Mouse (Mus musculus) adrenal gland (tissue): ENCODE data around the gene Gpr61.

Experiments used
- intact Hi-C: fragments of 180-260 bp; cut with DNase I; formaldehyde crosslinking; loops from one replicate; pipeline ENCODE4 v1.15.1; 2025

Gpr61 gene

DNA sequence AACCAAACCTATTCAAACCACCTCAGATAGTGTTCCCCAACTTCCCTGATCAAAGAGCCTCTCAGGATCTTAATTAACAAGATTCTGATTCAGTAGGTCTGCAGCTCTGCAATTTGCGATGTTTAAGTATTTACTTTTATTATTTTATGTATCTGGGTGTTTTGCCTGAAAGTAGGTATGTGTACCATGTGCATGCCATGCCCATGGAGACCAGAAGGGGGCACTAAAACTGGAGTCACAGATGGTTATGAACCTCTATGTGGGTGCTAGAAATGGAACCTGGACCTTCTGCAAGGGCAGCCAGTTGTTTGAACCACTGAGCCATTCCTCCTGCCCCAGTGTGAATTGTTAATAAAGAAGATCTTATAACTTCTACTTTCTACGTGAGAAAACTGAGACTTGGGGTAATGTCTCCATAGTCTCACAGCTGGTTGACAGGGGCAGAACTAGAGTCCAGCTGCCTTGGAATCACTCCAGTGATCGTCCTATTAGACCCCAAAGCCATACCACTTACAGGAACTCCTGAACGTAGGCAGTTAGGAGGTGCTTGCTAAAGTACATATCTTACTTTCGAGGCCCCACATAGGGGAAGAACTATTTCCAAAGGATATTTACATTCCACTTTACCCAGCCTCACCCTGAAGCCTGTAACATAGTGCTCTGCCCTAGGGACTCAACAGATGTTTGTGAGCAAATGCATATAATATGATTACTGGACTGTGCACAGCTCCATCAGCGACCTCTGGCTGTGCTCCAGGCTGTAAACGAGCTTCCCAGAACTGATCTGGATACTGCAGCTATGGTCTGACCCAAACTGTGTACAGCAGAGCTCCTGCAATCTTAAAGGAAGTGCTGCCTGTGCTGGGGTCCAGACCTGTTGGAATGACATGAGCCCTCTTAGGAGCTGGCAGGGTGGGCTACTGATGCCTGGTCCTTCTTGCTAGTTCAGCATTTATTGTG lies 24.4 kb upstream of the Gpr61 start:
- intact Hi-C loops, result no loop called here

DNA sequence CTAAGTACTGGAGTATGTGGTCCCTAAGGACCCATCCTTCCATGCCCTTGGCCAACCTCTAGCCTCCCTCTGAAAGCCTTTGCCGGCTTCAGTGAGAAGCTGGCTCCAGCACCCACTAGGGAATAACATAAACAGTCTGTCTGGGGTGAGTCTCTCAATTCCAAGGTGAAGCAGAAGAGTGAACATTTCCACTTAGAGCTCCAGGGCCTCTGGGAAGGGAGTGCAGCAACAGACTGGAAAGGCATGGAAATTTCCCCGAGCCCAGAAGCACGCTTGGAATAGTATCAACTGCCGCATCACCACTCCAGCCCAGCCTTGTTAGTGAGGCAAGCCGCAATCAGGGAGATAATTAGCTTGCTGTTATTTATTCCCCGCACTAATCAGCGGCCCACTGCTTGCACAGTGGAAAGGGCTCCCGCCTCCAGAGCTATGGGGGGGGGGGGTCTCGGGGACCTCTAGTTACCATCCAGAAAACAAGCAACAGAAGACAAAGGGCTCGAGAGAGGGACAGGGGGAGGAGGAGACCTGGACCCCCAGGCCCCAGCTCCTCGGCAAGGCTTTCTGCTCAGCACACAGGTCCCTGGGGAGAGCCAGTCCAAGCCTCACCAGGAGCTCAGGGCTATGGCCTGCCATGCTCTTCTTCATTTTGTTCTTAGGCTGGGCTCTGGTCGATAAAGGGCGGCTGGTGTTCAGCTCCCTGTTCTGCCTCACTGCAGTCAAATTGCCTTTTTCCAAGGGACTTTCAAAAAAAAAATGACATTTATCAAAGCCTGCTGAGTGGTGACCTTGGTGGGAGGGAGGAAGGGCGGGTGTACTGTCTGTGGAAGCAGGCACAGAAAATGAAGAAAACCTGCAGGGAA lies 20.2 kb upstream of the Gpr61 start:
- intact Hi-C loops, result no loop called here

DNA sequence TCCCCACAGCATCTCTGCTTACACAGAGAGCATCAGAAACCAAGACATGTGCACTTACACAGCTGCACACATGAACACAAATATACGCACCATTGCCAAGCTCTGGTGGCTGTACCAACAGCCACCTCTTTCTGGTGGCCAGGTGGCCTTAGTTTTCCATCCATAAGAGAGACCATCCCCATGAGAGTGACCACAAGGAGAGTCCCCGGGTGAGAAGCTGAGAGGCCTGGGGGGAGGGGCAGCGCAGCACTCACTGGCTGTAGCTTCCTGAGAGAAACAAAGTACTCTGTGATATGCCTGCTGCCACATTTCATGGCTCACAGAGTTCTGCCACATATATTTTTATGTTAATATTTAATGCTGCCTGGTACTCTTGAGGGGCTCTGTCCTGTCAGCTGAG lies 14.5 kb upstream of the Gpr61 start:
- intact Hi-C loops, result loop anchor here (10.0 kb wide), 2 partner anchors 86 to 216 kb away; partner anchors contain the start of genes Psma5 and Psrc1

DNA sequence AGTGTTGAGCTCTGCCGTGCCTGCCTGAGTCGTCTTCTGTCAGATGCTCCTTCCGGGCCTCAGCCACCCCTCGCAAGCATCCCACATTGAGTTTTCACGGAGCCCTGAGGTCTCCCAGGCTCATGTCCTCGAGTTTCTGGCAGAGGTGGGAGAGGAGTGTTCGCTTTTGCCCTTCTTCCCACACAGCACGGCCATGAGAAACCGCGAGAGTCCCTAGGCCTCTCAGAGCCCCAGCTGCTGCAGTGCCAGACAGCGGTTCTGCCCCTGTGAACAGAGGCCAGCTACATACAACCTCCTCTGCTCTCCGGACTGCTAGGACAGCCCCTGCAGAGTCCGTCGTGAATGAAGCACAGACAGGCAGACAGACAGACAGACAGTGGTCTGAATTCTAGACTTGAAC lies 12.8 kb upstream of the Gpr61 start:
- intact Hi-C loops, result loop anchor here (10.0 kb wide), 2 partner anchors 87 to 217 kb away; partner anchors contain the start of genes Psma5 and Psrc1

DNA sequence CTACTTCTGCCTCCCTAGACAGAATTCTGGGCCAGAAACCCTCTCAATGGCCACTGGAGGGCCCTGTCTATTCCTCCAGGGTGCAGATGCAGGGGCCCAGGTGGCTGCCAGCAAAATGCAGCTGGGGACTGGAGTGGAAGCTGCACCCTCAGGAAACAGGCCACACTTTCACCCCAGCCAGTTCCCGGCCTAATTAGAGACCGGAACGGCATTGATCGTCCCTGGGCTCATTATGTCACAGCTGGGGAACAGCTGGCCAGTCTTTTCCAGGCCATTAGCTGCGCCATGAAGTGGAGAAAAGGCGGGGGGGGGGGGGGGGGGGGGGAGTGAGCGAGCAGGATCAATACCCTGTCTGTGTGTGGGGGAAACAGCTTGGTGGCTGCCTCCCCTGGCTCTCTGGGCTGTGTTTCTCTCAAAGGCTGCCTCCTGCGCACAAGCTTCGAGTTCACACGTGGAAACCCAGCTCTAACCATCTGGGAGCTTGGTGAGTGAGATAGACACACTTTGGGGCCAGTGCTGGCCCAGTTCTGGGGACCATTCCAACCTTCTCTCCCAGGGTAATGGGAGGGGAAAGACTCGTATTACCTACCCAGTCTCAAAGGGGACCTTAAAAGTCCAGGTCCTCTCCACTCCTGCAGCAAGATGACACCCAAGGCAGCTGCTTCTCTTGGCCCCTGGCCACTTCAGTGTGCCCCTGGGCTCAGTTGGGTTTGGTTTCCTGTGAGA lies 12.0 kb upstream of the Gpr61 start:
- intact Hi-C loops, result loop anchor here (10.0 kb wide), 2 partner anchors 88 to 218 kb away; partner anchors contain the start of genes Psma5 and Psrc1

DNA sequence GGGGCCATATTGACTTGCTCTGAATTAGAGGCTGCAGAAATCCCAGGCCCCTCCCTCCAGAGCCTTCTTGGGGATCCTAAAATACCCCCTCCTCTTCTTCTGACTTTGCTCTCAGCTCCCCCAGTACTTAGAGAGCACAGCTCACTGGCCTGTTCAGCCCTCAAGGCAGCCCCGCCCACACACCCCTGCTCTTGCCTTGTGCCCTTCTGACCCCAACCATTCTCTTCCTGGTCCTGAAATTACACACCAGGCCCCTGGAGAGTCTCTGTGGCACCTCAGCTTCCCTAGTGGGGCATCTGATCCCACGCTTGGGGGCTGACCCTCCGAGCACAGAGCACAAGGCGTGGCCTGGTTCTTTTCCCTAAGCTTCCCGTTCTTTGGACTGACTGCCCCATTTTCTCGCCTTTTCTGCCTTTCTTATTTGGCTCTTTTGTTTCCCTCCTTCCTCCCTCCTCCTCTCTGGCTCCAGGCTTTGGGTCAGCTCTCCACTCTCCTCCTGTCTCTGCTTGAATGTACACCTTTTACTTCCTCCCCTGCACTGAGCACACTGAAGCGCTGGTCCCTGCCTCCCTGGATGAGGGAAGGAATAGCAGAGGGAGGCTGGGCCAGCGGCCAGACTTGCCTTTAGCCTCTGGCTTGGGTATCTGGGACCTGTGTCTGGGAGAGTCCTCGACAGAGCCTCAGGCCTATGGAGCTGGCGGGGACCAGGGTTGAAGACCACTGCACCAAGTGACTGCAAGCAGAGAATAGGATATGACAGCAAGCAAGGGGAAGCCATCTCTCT lies 11.0 kb upstream of the Gpr61 start:
- intact Hi-C loops, result loop anchor here (2.0 to 10.0 kb wide), 3 partner anchors 39 to 219 kb away; partner anchors contain the start of genes Psma5 and Psrc1

DNA sequence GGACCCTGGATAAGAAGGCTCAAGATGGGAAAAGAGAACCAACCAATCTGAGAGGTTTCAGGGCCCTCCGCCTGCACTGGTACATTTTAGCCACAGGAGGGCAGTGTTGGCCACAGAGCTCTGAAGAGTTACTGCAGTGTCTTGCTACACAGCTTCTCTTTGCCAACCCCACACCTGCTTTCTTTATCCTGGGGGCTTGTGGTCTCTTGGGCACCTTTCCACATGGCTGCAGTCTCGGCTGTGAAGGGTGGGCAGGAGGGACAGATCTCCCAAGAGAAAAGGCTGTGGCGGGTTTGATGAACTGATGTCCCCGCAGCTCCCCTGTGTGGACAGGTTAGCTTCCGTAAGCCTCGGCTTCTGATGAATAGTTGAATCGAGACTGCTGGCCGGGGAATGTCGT lies 10.1 kb upstream of the Gpr61 start:
- intact Hi-C loops, result loop anchor here (2.0 to 10.0 kb wide), 3 partner anchors 40 to 220 kb away; partner anchors contain the start of genes Psma5 and Psrc1

DNA sequence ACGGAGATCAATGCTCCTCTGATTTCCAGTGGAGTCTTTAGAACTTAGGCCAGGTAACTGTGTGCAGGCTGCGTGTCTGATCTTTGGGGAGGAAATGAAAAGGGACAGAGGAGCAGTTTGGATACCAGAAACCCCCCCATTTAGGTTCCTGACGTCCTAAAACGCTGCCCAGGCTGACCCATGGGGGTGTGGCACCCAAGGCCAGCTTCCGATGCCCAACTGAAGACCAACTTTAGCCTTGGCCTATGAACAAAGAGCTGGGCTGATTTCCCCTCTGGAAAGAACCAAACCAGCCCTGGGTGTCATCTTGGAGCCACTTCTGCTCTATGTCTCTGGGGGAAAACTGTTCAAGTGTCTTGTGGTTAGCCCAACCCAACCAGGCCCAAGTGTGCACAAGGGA lies 9.4 kb upstream of the Gpr61 start:
- intact Hi-C loops, result loop anchor here (2.0 to 10.0 kb wide), 3 partner anchors 41 to 221 kb away; partner anchors contain the start of genes Psma5 and Psrc1

DNA sequence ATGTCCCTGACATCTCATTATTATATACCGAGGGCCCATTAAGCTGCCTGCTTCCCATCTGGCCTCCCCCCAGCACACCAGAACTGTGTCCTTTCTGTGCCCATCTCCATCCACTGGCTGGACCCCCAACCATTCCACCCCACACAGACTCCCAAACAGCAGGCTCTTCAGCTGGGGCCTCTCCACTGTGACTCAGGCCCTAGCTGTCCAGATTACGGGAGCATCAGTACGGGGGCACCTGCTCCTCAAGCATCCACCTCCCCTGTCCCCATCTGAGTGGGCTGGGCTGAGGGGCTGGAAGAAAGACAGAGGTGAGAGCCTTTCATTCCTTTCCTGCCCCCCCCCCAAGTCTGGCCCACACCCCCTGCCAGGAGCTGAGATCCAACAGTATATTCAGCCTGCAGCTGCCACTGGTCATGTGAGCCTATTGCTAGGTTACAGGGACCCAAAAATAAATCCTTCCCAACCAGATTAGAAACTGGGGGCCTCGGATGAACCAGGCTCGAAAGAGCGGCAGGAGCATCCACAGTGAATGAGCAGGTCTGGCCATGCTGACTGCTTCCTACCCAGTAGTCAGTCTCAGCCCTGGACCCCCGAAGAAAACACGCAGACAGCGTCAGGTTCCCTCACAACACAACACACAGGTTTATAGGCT lies 3.8 kb upstream of the Gpr61 start:
- intact Hi-C loops, result no loop called here

DNA sequence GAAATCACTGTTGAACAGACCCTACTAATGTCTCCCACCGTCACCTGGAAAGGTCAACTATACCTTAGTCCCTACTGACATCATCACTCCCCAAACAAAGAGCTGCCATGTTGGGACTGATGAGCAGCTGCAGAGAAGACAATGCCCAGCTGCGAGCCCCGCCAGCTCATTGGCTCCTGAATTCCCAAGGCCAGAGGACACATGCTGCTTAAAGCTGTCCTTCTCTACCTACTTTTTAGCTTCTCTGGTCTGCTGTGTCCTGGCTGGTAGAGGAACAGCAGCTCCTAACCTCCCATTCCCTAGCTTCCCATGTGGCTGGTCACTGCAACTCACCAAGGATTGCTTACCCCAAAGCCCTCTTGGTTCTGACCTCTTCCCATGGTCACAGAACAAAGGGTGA lies 2.4 kb downstream of the Gpr61 start:
- intact Hi-C loops, result loop anchor here (5.0 kb wide), 1 partner anchor 280 kb away; no protein-coding TSS in a partner anchor

DNA sequence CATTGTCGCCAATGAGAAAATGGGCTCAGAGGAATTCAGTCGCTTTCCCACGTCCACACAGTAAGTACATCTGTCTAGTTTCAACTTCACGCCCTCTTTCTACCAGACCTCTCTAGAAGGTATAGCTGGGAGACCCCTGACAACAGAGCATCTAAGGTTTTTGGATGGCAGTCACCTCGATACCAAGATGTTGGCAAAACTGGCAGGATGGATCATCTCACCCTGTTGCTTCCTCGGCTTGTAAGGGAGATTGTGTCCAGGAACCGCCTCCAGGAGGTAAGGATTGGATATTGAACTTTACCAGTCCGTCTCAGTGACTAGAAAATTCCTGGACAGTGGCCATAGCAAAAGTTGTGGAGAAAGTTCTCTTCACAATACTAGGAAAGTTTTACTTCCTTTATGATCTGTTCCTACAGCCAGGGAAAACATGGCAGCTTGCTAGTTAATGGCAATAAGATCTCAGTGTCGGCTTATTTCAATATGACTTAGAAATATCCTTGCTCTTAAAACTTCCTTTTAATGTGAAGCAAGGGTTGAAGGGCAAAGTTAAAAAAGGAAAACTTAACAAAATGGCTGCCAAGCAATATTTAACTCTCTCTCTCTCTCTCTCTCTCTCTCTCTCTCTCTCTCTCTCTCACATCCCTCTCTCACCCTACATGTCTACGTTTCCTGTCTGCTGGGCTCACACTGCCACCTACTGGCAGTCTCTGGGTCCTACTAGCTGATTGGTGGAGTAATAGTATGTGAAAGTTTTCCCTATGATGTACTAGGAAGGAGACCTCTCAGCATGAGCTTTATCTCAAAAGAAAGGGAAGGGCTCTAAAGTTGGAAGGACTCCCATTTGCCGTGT lies 7.1 kb downstream of the Gpr61 start:
- intact Hi-C loops, result loop anchor here (2.0 to 10.0 kb wide), 3 partner anchors 77 to 215 kb away; partner anchors contain the start of gene Gstm7

DNA sequence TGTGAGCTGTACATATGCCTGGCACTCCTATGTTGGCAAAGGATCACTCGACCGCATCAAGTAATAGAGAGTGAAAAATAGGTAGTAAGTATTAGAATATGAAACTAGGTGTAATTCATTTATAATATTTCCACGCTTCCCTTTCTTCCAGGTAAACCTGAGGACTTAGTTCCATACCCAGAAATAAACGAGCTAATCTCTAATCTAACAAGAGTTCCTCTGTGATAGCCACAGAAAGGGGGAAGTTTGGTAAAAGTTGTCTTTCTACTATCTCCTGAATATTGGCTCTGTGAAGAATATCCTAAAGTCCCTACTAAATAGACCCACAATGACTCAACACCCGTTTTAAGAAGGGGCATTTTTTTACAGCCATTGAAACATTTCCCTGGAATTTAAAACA lies 8.0 kb downstream of the Gpr61 start:
- intact Hi-C loops, result loop anchor here (2.0 to 10.0 kb wide), 3 partner anchors 76 to 214 kb away; partner anchors contain the start of gene Gstm7

DNA sequence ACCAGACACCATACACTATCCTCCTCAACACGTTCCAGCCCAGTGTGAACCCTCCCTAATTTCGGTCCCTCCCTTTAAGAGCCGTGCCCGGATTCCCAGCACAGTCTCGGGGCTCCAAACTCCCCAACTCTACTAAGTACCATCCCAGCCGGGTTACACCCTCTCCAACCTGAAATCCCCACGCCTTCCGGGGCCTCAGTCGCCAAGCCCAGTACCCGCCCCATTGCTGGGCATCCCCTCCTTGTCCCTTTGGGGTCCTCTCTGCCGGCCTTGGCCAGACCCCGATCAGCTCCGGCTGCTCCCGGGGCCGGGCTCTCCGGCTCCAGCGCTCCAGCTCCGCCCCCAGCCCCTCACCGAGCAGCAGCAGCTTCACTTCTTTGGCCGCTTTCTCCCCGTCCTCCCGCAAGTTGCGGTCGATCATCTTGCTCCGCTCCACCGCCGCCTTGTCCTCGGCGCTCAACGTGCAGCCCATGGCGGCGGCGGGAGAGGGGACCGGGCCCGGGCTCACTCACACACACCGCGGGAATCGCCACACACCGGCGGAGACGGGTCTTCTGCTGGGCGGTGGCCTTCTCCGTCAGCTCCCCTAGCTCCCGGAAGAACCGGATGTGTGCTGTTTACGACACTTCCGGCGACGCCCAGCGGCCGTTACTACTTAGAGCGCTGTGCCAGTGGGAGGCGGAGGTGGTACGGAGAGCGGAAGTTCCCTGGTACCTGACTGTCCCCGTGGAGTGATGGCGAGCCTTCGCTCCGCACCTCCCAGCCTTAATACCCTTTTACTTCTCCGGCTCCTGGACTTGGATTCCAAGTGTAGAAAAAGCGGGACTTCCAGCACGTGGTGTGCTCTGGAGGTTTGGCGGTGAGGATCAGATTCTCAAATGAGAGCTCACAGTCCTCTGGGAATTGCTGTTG lies 8.9 kb downstream of the Gpr61 start, which contains the start of gene Gnai3:
Gene Gnai3 (minus strand): TSS at position 613 of the 912 bp plus-strand sequence.
- intact Hi-C loops, result loop anchor here (2.0 to 10.0 kb wide), 3 partner anchors 75 to 213 kb away; partner anchors contain the start of gene Gstm7

DNA sequence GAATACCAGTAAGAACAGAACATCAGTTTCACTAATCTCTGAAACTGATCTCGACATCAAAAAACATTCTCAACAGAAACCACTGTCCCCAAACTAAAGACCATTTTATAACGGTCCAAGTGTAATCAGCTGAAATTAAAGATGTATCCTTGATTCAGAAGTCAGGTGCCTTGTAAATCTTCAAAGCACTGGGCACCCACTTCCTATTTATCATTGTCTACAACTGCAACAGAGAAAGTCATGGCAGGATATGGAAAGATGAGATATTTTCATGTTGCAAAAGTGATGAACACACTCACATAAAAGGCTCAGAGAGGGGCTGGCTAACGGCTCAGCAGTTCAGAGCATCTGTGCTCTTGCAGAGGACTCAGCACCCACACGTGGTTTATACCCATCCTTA lies 13.9 kb downstream of the Gpr61 start:
- intact Hi-C loops, result loop anchor here (10.0 kb wide), 1 partner anchor 186 kb away; no protein-coding TSS in a partner anchor

DNA sequence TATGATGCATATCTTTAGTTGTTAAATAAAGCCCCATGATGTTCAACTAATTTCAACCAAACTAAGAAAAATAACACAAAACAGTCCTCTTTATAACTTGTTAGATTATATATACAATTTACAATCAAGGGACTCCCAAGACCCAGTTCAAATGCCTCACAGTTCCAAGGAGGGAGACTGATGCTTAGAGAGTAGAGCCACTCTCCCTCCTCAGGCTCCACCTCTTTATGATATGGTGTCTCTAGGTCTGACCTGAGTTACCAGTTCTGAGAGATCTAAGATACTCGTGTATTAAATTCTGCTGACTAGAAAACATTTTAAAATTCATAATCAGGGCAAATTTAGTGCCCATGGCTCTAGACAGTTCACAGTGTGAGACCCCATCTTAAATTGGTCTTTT lies 15.6 kb downstream of the Gpr61 start:
- intact Hi-C loops, result no loop called here

DNA sequence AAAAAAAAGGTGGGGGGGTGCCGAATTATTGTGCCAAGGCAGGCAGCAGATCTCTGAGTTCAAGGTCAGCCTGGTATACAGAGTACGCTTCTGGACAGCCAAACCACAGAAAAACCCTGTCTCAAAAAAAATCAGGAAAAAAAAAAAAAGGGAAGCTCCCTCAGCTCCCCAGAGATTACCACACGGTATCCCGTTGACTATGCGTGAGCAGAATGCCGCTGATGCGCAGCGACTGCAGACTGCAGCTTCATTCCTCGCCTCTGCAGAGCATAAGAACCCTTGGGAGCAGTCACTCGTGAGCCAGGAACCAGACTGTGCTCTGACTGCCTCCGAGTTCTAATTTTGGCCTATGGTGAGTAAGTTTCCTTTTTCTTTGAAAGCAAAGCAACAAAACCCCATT lies 20.0 kb downstream of the Gpr61 start:
- intact Hi-C loops, result no loop called here

DNA sequence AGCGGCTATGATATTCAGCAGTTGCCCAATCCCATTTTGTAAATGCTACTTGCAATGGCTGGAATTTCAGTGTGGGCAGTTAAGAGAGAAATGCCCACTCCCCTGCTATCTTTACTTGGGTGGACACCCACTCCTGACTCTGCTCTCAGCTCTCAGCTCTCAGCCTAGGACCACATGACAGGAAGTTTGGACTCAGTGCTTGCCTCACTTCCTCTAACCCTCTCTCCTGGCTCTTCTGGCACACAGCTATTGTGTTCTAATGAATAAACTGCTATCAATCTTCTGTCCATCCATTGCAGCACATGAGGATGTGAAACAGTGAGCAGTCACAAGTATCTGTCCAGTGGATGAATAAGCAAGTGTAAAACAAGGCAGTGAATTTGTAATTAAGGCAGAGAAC lies 22.2 kb downstream of the Gpr61 start:
- intact Hi-C loops, result no loop called here
